8 mouse cellular contexts compared by ENCODE assay signal in the genomic region with DNA sequence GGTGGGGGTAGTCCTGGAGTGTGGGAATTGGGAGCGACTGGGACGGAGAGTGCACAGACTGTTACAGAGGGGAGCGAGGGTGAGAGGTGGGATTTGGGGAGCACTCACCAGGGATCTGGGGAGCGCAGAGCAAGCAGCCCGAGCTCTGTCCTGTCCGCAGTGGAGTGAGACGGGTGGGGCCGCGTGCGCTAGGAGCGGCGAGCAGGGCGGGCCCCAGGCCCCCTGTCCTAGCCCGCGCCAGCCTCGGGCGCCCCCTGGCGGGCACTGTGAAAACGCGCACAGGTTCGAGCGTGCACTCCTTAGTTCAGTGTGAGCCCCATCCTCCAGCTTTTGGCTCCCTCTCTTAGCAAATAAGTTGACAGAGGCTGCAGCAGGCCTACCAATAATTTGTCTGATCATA. TPM values are rescaled to one million over a fixed set of nuclear protein-coding genes. Genes with fewer than 3 reads are reported as not detected.
DNase-seq lines count a peak whose midpoint lies in the region; ATAC-seq and TF ChIP-seq lines count a peak whose summit lies in the region.

A gene (minus strand): TSS at position 256 of the 400 bp plus-strand sequence.

- peak within 1 kb of the TSS; percentile 57 for H3K4me3 ChIP-seq in embryonic facial prominence, embryonic 10.5 days
- peak within 1 kb of the TSS; percentile 68 for H3K4me3 ChIP-seq in heart, adult 2 months
- 0 out of 2 replicates have a peak within 1 kb of the TSS, but pooled peaks have one; percentile 12 for H3K4me3 ChIP-seq in neural tube, embryonic 14.5 days (ENCODE audit: low read depth, low read length)
- H3K4me3 ChIP-seq in thymus, adult 2 months (ENCODE audit: control insufficient read depth, insufficient read depth, low read length), result no peak within 1 kb of the TSS

- H3K27ac ChIP-seq in embryonic facial prominence, embryonic 10.5 days (replicated peaks), result peak within 1 kb of the TSS; percentile 74
- H3K27ac ChIP-seq in heart, adult 2 months, result peak within 1 kb of the TSS; percentile 97
- H3K27ac ChIP-seq in neural tube, embryonic 14.5 days (ENCODE audit: low read depth, low read length), result no peak within 1 kb of the TSS
- H3K27ac ChIP-seq in thymus, adult 2 months (ENCODE audit: control insufficient read depth, insufficient read depth, low read length), result no peak within 1 kb of the TSS

- TF ChIP-seq EP300 in heart, adult 2 months (IDR thresholded peaks at IDR 0.05; ENCODE audit: insufficient read depth, low read depth, low read length), result peak; percentile 78

- under 1% methylated on average over 22 of the region's 22 CpGs for WGBS in embryonic facial prominence, embryonic 10.5 days
- WGBS in heart, adult 2 months, result 1% methylated on average over 22 of the region's 22 CpGs
- WGBS in neural tube, embryonic 14.5 days, result 1% methylated on average over 21 of the region's 22 CpGs
- WGBS in thymus, adult 2 months, result 8% methylated on average over 22 of the region's 22 CpGs

- H3K27me3 ChIP-seq in embryonic facial prominence, embryonic 10.5 days (replicated peaks; ENCODE audit: low read depth, poor library complexity, severe bottlenecking), result no peaks in the 10 kb centered on the region
- H3K27me3 ChIP-seq in heart, adult 2 months (ENCODE audit: control insufficient read depth, insufficient read depth, low read length), result no peaks in the 10 kb centered on the region
- H3K27me3 ChIP-seq in neural tube, embryonic 14.5 days (ENCODE audit: control insufficient read depth, insufficient read depth, low read length), result no peaks in the 10 kb centered on the region
- no peaks in the 10 kb centered on the region for H3K27me3 ChIP-seq in thymus, adult 2 months (ENCODE audit: control insufficient read depth, insufficient read depth, low read length)

- H3K9ac ChIP-seq in heart, adult 2 months (ENCODE audit: low read depth, low read length), result peak within 1 kb of the TSS; percentile 92
- no peak within 1 kb of the TSS for H3K9ac ChIP-seq in neural tube, embryonic 14.5 days (replicated peaks; ENCODE audit: low read depth, low read length)

- no peaks in the 10 kb centered on the region for H3K79me2 ChIP-seq in heart, adult 2 months (replicated peaks; ENCODE audit: control insufficient read depth, insufficient read depth, low read length)

- peak; percentile 92 for DNase-seq in adrenal gland, postnatal 10 days
- peak; percentile 83 for DNase-seq in embryonic facial prominence, embryonic 10.5 days (ENCODE audit: low spot score)
- DNase-seq in heart, adult 2 months, result peak; percentile 90 to 91
- DNase-seq in kidney, adult 8-10 months, result peak; percentile 53 to 58
- peak; percentile 82 to 88 for DNase-seq in lung, adult 18-20 months
- peak; percentile 55 for DNase-seq in thymus, adult 2 months

- H3K9me3 ChIP-seq in embryonic facial prominence, embryonic 10.5 days, result 0 out of 2 replicates have a peak, but pooled peaks cover 2% of the 10 kb centered on the region
- no peaks in the 10 kb centered on the region for H3K9me3 ChIP-seq in neural tube, embryonic 14.5 days (ENCODE audit: control insufficient read depth, low read length)

- peaks cover 27% of the 10 kb centered on the region for H3K36me3 ChIP-seq in embryonic facial prominence, embryonic 10.5 days (replicated peaks)
- peaks cover 6% of the 10 kb centered on the region for H3K36me3 ChIP-seq in heart, adult 2 months (ENCODE audit: control insufficient read depth, insufficient read depth, low read length)
- peaks cover 10% of the 10 kb centered on the region for H3K36me3 ChIP-seq in neural tube, embryonic 14.5 days (ENCODE audit: control insufficient read depth, insufficient read depth, low read length)
- peaks cover 10% of the 10 kb centered on the region for H3K36me3 ChIP-seq in thymus, adult 2 months (ENCODE audit: control insufficient read depth, insufficient read depth, low read length)

- peaks cover 25% of the 10 kb centered on the region for H3K4me1 ChIP-seq in embryonic facial prominence, embryonic 10.5 days
- peaks cover 4% of the 10 kb centered on the region for H3K4me1 ChIP-seq in heart, adult 2 months (ENCODE audit: control insufficient read depth, insufficient read depth, low read length)
- no peaks in the 10 kb centered on the region for H3K4me1 ChIP-seq in neural tube, embryonic 14.5 days (ENCODE audit: control insufficient read depth, insufficient read depth, low read length)
- H3K4me1 ChIP-seq in thymus, adult 2 months (replicated peaks; ENCODE audit: control insufficient read depth, insufficient read depth, low read length), result no peaks in the 10 kb centered on the region

- intact Hi-C loops in heart, adult 2 months (cut with DNase I), result loop anchor here (1.0 kb wide), 2 partner anchors 19 to 37 kb away; no protein-coding TSS in a partner anchor

- peak; percentile 93 for TF ChIP-seq CTCF in heart, adult 2 months (IDR thresholded peaks at IDR 0.05)
- TF ChIP-seq CTCF in thymus, adult 2 months (IDR thresholded peaks at IDR 0.05; ENCODE audit: borderline replicate concordance, control insufficient read depth, extremely low read depth, insufficient read depth, low read length, poor library complexity), result peak; percentile 96

- TF ChIP-seq POLR2A in heart, adult 2 months (IDR thresholded peaks at IDR 0.05; ENCODE audit: insufficient read depth, low read depth, low read length), result peak; percentile 98
- no peak for TF ChIP-seq POLR2A in thymus, adult 2 months (IDR thresholded peaks at IDR 0.05; ENCODE audit: control insufficient read depth, extremely low read depth, insufficient read depth, low read length, poor library complexity)

- peak; percentile 66 for ATAC-seq in CD4-positive, CD25-positive, alpha-beta regulatory T cell, adult 4 months
- peak; percentile 78 for ATAC-seq in neural tube, embryonic 14.5 days (ENCODE audit: low read depth)

- peak within 1 kb of the TSS; percentile 37 for H3K4me2 ChIP-seq in neural tube, embryonic 14.5 days (ENCODE audit: low read depth, low read length)

RNA-seq across cellular contexts. Expression of the gene that starts here (rescaled TPM):
- under 1 TPM; 0.07 to 0.15 TPM for polyA plus RNA-seq in CD4-positive, CD25-positive, alpha-beta regulatory T cell, adult 4 months (2017; shearing (Covaris generic))
- total RNA-seq in adrenal gland, postnatal 10 days (2021), result 100 to 1,000 TPM; 140 to 156 TPM
- polyA plus RNA-seq in embryonic facial prominence, embryonic 10.5 days (2016; fragmentation: Nextera tagmentation; extraction: Ambion mirVana), result 11.6 and 13.8 TPM in 2 replicates
- 10 to 100 TPM; 76.8 to 91.3 TPM for total RNA-seq in heart, adult 2 months (2021)
- polyA plus RNA-seq in heart, adult 2 months (2012; rRNA removed), result 81.9 and 100 TPM in 2 replicates
- 3.2 and 5.5 TPM in 2 replicates for polyA plus RNA-seq in neural tube, embryonic 14.5 days (2014; fragmentation: Nextera tagmentation; extraction: Ambion mirVana)
- 15.0 and 17.4 TPM in 2 replicates for polyA plus RNA-seq in thymus, adult 2 months (2012; rRNA removed)

Comparison
In these comparisons a context has a peak if more than half of its experiments do, and no peak if none do; other contexts are left out.
1. Peak in ATAC-seq in CD4-positive, CD25-positive, alpha-beta regulatory T cell, adult 4 months; RNA of the gene not detected or under 1 TPM.
2. H3K27ac ChIP-seq: peak in embryonic facial prominence, embryonic 10.5 days (single experiment) and heart, adult 2 months (single experiment); none in neural tube, embryonic 14.5 days (single experiment) and thymus, adult 2 months (single experiment).
3. Peak in every context shown above with its lines, with median percentiles within 50 percentile points of each other: DNase-seq.